Mouse (Mus musculus) embryonic facial prominence, embryonic 14.5 days (tissue): ENCODE measurements at regions not wholly inside any gene's neighbourhood (a gene's known extent, or its start where the extent isn't known, plus 50 kb on each side); places are given as distances from the start of the nearest gene placed in this dataset.

Experiments
- ATAC-seq: fragments of 200-750 bp; cut with Nextera tagmentation; 2 replicates; pipeline ENCODE4 v1.8.0; 2017; ENCODE audit warnings: low read depth, moderate number of reproducible peaks, moderate TSS enrichment
- DNase-seq: peaks from one replicate; pipeline ENCODE4 v3.0.0-alpha.2; 2015; ENCODE audit warnings: low spot score
- H3K27ac ChIP-seq: fragments of 300-500 bp; sonication (generic); replicated peaks from 2 replicates; pipeline ENCODE4 v1.5.1; 2014; ENCODE audit warnings: low read depth, mild to moderate bottlenecking, low read length, moderate library complexity
- H3K27me3 ChIP-seq: fragments of 300-500 bp; sonication (generic); replicated peaks from 2 replicates; pipeline ENCODE4 v1.6.1; 2014; ENCODE audit warnings: low read length; ENCODE audit not compliant: control insufficient read depth, insufficient read depth
- H3K36me3 ChIP-seq: fragments of 300-500 bp; sonication (generic); 2 replicates; pipeline ENCODE4 v1.6.1; 2014; ENCODE audit warnings: low read length, mixed read lengths; ENCODE audit not compliant: control insufficient read depth, insufficient read depth
- H3K4me1 ChIP-seq: fragments of 300-500 bp; sonication (generic); 2 replicates; pipeline ENCODE4 v1.6.1; 2014; ENCODE audit warnings: antibody characterized with exemption, low read length; ENCODE audit not compliant: control insufficient read depth, insufficient read depth
- H3K4me2 ChIP-seq: fragments of 300-500 bp; sonication (generic); 2 replicates; pipeline ENCODE4 v1.6.1; 2014; ENCODE audit warnings: low read depth, mild to moderate bottlenecking, low read length, moderate library complexity, mixed read lengths
- H3K4me3 ChIP-seq: fragments of 300-500 bp; sonication (generic); 2 replicates; pipeline ENCODE4 v1.5.1; 2014; ENCODE audit warnings: low read depth, mild to moderate bottlenecking, low read length
- H3K9ac ChIP-seq: fragments of 300-500 bp; sonication (generic); 2 replicates; pipeline ENCODE4 v1.6.1; 2014; ENCODE audit warnings: low read depth, mild to moderate bottlenecking, low read length, moderate library complexity, mixed read lengths
- H3K9me3 ChIP-seq: fragments of 300-500 bp; sonication (generic); 2 replicates; pipeline ENCODE4 v1.6.1; 2016; ENCODE audit warnings: low read length; ENCODE audit not compliant: control insufficient read depth
- WGBS: fragments of 180-500 bp; shearing (Covaris S2); extraction: QIAGEN DNeasy Blood & Tissue Kit; methylation state at CpG from one replicate; pipeline ENCODE4 v1.1.7; 2014; 5-methylcytosine and 5-hydroxymethylcytosine counted together

DNA sequence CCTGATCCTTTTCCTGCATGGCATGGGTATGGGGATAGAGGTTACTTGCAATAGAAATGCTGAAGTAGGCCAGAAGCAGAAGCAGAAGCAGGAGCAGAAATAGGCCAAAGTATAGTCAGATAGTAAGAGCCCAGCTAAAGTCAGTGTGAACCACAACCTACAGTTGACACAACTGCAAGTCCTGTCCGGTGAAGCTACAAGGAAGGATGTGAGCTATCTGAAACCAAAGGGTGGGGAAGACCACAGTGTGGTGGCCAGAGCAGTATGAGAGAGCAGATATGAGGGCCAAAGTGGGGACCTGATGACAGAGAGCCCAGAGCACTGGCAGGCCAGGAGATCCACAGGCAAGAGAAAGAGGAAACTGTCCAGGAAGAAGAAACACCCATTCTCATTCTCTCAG lies 87.1 kb upstream of the Sesn3 start:
- no peaks in the 10 kb centered on the region for H3K9me3 ChIP-seq
- DNase-seq (no peak), ATAC-seq (no peak)
- no peak overlapping the region for H3K4me3 ChIP-seq
- H3K27ac ChIP-seq, result no peak overlapping the region
- no peaks in the 10 kb centered on the region for H3K36me3 ChIP-seq
- 96% methylated on average over 1 of the region's 1 CpGs for WGBS
- H3K4me1 ChIP-seq, result no peaks in the 10 kb centered on the region; the same call in 1 of the 2 replicates
- no peak overlapping the region for H3K9ac ChIP-seq
- H3K27me3 ChIP-seq, result no peaks in the 10 kb centered on the region
- H3K4me2 ChIP-seq, result no peak overlapping the region

DNA sequence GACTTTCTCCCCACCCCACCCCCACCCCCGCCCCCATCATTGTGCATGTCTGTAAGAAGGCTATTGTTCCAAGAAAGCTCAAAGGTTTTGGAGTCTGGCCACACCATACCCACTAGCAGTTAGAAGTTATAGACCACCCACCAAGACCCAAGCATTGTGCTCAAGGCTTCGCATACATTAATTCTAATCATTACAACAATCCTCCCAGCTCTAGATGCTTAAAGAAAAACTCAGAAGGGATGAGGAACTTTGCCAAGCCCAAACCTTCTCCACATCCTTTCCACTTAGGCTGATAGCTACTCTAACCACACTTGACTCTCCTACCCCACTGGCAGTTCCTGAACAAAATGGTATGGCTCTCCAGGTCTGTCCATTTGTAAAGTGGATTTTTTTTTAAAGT lies 86.4 kb upstream of the Sesn3 start:
- ATAC-seq (0 out of 2 replicates have a peak, but pooled peaks have one; percentile 18), DNase-seq (peak; percentile 46)
- Histone ChIP-seq H3K27ac (no peak overlapping the region), H3K27me3 (no peaks in the 10 kb centered on the region), H3K36me3 (no peaks in the 10 kb centered on the region), H3K9me3 (no peaks in the 10 kb centered on the region), H3K4me1 (no peaks in the 10 kb centered on the region; the same call in 1 of the 2 replicates), H3K4me3 (no peak overlapping the region), H3K4me2 (no peak overlapping the region), H3K9ac (no peak overlapping the region)
- WGBS, result 77% methylated on average over 2 of the region's 2 CpGs

- no peaks in the 10 kb centered on the region for H3K27me3 ChIP-seq
- no peaks in the 10 kb centered on the region; the same call in 1 of the 2 replicates for H3K4me1 ChIP-seq
- no peaks in the 10 kb centered on the region for H3K9me3 ChIP-seq
- H3K36me3 ChIP-seq, result no peaks in the 10 kb centered on the region
- WGBS, result 74% methylated on average over 9 of the region's 9 CpGs
- H3K27ac ChIP-seq, result no peak overlapping the region
- no peak overlapping the region for H3K9ac ChIP-seq
- H3K4me3 ChIP-seq, result no peak overlapping the region
- no peak overlapping the region for H3K4me2 ChIP-seq
- DNase-seq (no peak), ATAC-seq (no peak)
These were observed 84.2 kb upstream of the Sesn3 start for GRCm38 (mm10) chr9:14190660-14191059.

GRCm38 (mm10) chr9:14194748-14195147 lies 80.1 kb upstream of the Sesn3 start:
- Histone ChIP-seq H3K27me3 (no peaks in the 10 kb centered on the region), H3K36me3 (no peaks in the 10 kb centered on the region), H3K9me3 (no peaks in the 10 kb centered on the region), H3K4me3 (no peak overlapping the region), H3K4me2 (no peak overlapping the region), H3K9ac (no peak overlapping the region), H3K4me1 (peaks cover under 1% of the 10 kb centered on the region; the same call in 1 of the 2 replicates), H3K27ac (no peak overlapping the region)
- ATAC-seq (no peak), DNase-seq (no peak)
- WGBS, result 85% methylated on average over 5 of the region's 5 CpGs

DNA sequence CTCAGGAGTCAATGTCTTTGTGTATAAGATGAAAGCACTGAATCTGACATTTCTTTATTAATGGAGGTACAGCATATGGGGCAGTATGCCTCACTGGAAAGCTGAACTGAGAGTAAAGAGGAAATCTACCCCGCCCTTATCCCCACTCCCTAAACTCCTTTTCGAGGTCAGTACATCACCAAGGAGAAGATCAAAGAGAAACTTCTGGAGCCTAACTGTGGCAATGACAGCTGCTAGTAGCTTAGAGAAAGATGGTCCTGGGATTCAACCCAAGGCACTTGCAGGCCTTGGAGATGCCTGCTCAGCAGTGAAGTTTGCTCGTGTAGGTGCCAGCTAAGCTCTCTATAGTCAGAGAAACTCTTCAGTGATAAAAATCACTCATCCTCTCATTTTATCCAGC lies 75.8 kb upstream of the Sesn3 start:
- no peaks in the 10 kb centered on the region for H3K36me3 ChIP-seq
- H3K27ac ChIP-seq, result no peak overlapping the region; the same call in 1 of the 2 replicates
- 72% methylated on average over 3 of the region's 3 CpGs for WGBS
- no peak overlapping the region for H3K4me2 ChIP-seq
- DNase-seq, result no peak
- H3K27me3 ChIP-seq, result no peaks in the 10 kb centered on the region
- no peak overlapping the region for H3K9ac ChIP-seq
- no peak overlapping the region for H3K4me3 ChIP-seq
- no peaks in the 10 kb centered on the region for H3K9me3 ChIP-seq
- peaks cover 23% of the 10 kb centered on the region for H3K4me1 ChIP-seq
- ATAC-seq, result no peak

- ATAC-seq (peak; percentile 42; the same call in 1 of the 2 replicates), DNase-seq (peak; percentile 61)
- Histone ChIP-seq H3K9ac (no peak overlapping the region), H3K36me3 (no peaks in the 10 kb centered on the region), H3K4me3 (no peak overlapping the region), H3K9me3 (no peaks in the 10 kb centered on the region), H3K27me3 (no peaks in the 10 kb centered on the region), H3K27ac (0 out of 2 replicates have a peak overlapping the region, but pooled peaks have one; percentile 8), H3K4me2 (no peak overlapping the region), H3K4me1 (peaks cover 32% of the 10 kb centered on the region)
- WGBS, result 37% methylated on average over 9 of the region's 9 CpGs
These were observed 74.7 kb upstream of the Sesn3 start for GRCm38 (mm10) chr9:14199983-14200700.

- no peak for ATAC-seq
- H3K4me1 ChIP-seq, result peaks cover 35% of the 10 kb centered on the region
- no peak overlapping the region for H3K4me3 ChIP-seq
- H3K27me3 ChIP-seq, result no peaks in the 10 kb centered on the region
- 0 out of 2 replicates have a peak overlapping the region, but pooled peaks have one; percentile 8 for H3K27ac ChIP-seq
- H3K9ac ChIP-seq, result no peak overlapping the region
- no peak for DNase-seq
- WGBS, result 81% methylated on average over 4 of the region's 4 CpGs
- H3K36me3 ChIP-seq, result no peaks in the 10 kb centered on the region
- H3K4me2 ChIP-seq, result no peak overlapping the region
- no peaks in the 10 kb centered on the region for H3K9me3 ChIP-seq
These were observed 74.0 kb upstream of the Sesn3 start for GRCm38 (mm10) chr9:14200852-14201251.

GRCm38 (mm10) chr9:14202551-14203306 lies 72.1 kb upstream of the Sesn3 start:
- H3K36me3 ChIP-seq, result no peaks in the 10 kb centered on the region
- no peak overlapping the region for H3K9ac ChIP-seq
- H3K4me1 ChIP-seq, result peaks cover 40% of the 10 kb centered on the region
- H3K4me2 ChIP-seq, result no peak overlapping the region
- H3K4me3 ChIP-seq, result no peak overlapping the region
- ATAC-seq, result no peak
- DNase-seq, result peak; percentile 44
- WGBS, result 67% methylated on average over 10 of the region's 10 CpGs
- H3K27ac ChIP-seq, result no peak overlapping the region
- no peaks in the 10 kb centered on the region for H3K9me3 ChIP-seq
- H3K27me3 ChIP-seq, result no peaks in the 10 kb centered on the region
